Mouse (Mus musculus) gonadal fat pad, adult 2 months (tissue): ENCODE data around the gene Clybl. TPM values are rescaled to one million over a fixed set of nuclear protein-coding genes. Genes with fewer than 3 reads are reported as not detected.

Experiments
- DNase-seq: peaks from one replicate; pipeline ENCODE4 v3.0.0-alpha.2; 2012; ENCODE audit warnings: low read depth
- polyA plus RNA-seq: library from polyadenylated mRNA; depleted of rRNA; stranded (reverse); fragments of >200 nt; gene quantifications from 2 replicates; pipeline ENCODE4 v1.2.3, GENCODE M21; 2012

Clybl gene
- polyA plus RNA-seq, 1 experiment: 38.8 TPM

- DNase-seq: no peak
These were observed 15.3 kb downstream of the Clybl start for GRCm38 (mm10) chr14:122196851-122197250.

GRCm38 (mm10) chr14:122200247-122200885 lies 18.9 kb downstream of the Clybl start:
- no peak for DNase-seq

- no peak for DNase-seq
These were observed 27.7 kb downstream of the Clybl start for GRCm38 (mm10) chr14:122209177-122209576.

- DNase-seq: no peak
These were observed 32.1 kb downstream of the Clybl start for GRCm38 (mm10) chr14:122213590-122213989.

- DNase-seq: no peak
These were observed 32.6 kb downstream of the Clybl start for GRCm38 (mm10) chr14:122214126-122214525.

GRCm38 (mm10) chr14:122217221-122217620 lies 35.7 kb downstream of the Clybl start:
- DNase-seq: no peak

GRCm38 (mm10) chr14:122222934-122223374 lies 41.5 kb downstream of the Clybl start:
- DNase-seq: no peak

- DNase-seq: no peak
These were observed 42.1 kb downstream of the Clybl start for GRCm38 (mm10) chr14:122223461-122224102.

GRCm38 (mm10) chr14:122224103-122224494 lies 42.6 kb downstream of the Clybl start:
- no peak for DNase-seq

- no peak for DNase-seq
These were observed 43.0 kb downstream of the Clybl start for GRCm38 (mm10) chr14:122224501-122224928.

GRCm38 (mm10) chr14:122225479-122226132 lies 44.1 kb downstream of the Clybl start:
- DNase-seq: no peak

- DNase-seq: no peak
These were observed 44.6 kb downstream of the Clybl start for GRCm38 (mm10) chr14:122226133-122226515.

GRCm38 (mm10) chr14:122226666-122227453 lies 45.4 kb downstream of the Clybl start:
- DNase-seq: no peak

GRCm38 (mm10) chr14:122227454-122227951 lies 46.0 kb downstream of the Clybl start:
- DNase-seq: no peak

GRCm38 (mm10) chr14:122228816-122229551 lies 47.5 kb downstream of the Clybl start:
- DNase-seq: no peak

- DNase-seq: peak; percentile 52
These were observed 48.5 kb downstream of the Clybl start for GRCm38 (mm10) chr14:122229988-122230387.

- DNase-seq: no peak
These were observed 49.1 kb downstream of the Clybl start for GRCm38 (mm10) chr14:122230621-122231025.

GRCm38 (mm10) chr14:122231073-122231472 lies 49.6 kb downstream of the Clybl start:
- DNase-seq: no peak

- DNase-seq: no peak
These were observed 51.8 kb downstream of the Clybl start for GRCm38 (mm10) chr14:122233212-122233714.

GRCm38 (mm10) chr14:122243874-122244273 lies 62.4 kb downstream of the Clybl start:
- no peak for DNase-seq
